Mouse (Mus musculus): ENCODE measurements around the gene Rnase11. TPM values are rescaled to one million over a fixed set of nuclear protein-coding genes. Genes with fewer than 3 reads are reported as not detected.
"Not testable (repeated sequence)": the region's sequence is repeated elsewhere in the genome, so short reads cannot be mapped to it uniquely, and the experiment has no call there.

Rnase11 gene
- total and polyA plus RNA-seq, 3 experiments, result not detected

DNA sequence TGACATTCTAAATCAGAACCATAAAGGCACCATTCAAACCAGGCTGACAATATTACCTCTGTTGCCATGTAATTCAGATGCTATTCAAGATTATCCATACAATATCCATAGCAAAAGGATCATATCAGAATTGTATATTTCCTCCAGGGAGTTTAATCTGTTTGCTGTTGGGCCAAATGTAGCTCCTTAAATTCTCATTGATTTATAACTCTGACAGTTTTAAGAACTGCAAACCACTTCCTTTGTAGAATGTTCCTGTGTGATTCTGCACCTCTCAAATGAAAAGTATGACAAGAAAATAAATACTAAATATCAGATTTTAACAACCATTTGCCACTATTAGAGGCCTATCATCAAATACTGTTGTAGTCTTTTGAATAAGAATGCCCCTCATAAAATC lies 34.2 kb downstream of the Rnase11 start:
- Histone ChIP-seq H3K9ac (ENCODE audit: control insufficient read depth, low read depth, low read length, poor library complexity, severe bottlenecking) (no peak overlapping the region), H3K79me2 (ENCODE audit: control insufficient read depth, insufficient read depth, low read length, poor library complexity) (no peaks in the 10 kb centered on the region), H3K9me3 (replicated peaks; ENCODE audit: insufficient read depth, low read length) (no peaks in the 10 kb centered on the region), H3K4me1 (ENCODE audit: control insufficient read depth in 1 of 2, insufficient read depth in 2 of 2, low read length in 2 of 2) (no peaks in the 10 kb centered on the region), H3K4me3 (ENCODE audit: control insufficient read depth in 1 of 2, insufficient read depth in 1 of 2, low read depth in 2 of 2, low read length in 2 of 2) (no peak overlapping the region), H3K27ac (ENCODE audit: control insufficient read depth, low read depth, low read length) (no peak overlapping the region), H3K27me3 (ENCODE audit: control insufficient read depth in 1 of 2, insufficient read depth in 2 of 2, low read length in 2 of 2) (no peaks in the 10 kb centered on the region), H3K36me3 (ENCODE audit: control insufficient read depth in 1 of 2, insufficient read depth in 2 of 2, low read length in 2 of 2) (no peaks in the 10 kb centered on the region)
- TF ChIP-seq EP300 (IDR thresholded peaks at IDR 0.05; ENCODE audit: low read depth in 1 of 2, low read length in 2 of 2) (no peak), E2F4 (IDR thresholded peaks at IDR 0.05; ENCODE audit: borderline replicate concordance, low read depth, low read length) (no peak), ETS1 (IDR thresholded peaks at IDR 0.05; ENCODE audit: low read depth, low read length) (no peak), NRF1 (IDR thresholded peaks at IDR 0.05; ENCODE audit: insufficient read depth, low read depth, low read length, poor library complexity, severe bottlenecking) (no peak), NELFE (IDR thresholded peaks at IDR 0.05; ENCODE audit: low read depth, low read length) (no peak), MAX (IDR thresholded peaks at IDR 0.05; ENCODE audit: low read length) (no peak), MYC (IDR thresholded peaks at IDR 0.05; ENCODE audit: low read depth, low read length) (no peak), GABPA (IDR thresholded peaks at IDR 0.05; ENCODE audit: low read depth, low read length) (no peak), ZKSCAN1 (IDR thresholded peaks at IDR 0.05; ENCODE audit: low read depth, low read length) (no peak), KAT2A (conservative IDR thresholded peaks at IDR 0.05; ENCODE audit: low read depth, low read length) (no peak), SIN3A (IDR thresholded peaks at IDR 0.05; ENCODE audit: low read length) (no peak), MXI1 (IDR thresholded peaks at IDR 0.05; ENCODE audit: low read depth, low read length) (no peak), BHLHE40 (IDR thresholded peaks at IDR 0.05; ENCODE audit: borderline replicate concordance, low read depth, low read length) (no peak), ZNF384 (IDR thresholded peaks at IDR 0.05; ENCODE audit: low read depth, low read length) (no peak), JUND (IDR thresholded peaks at IDR 0.05; ENCODE audit: low read depth, low read length) (no peak)
- DNase-seq (ENCODE audit: low read depth, low spot score), result no peak

- H3K36me3 ChIP-seq (ENCODE audit: control insufficient read depth in 1 of 2, insufficient read depth in 2 of 2, low read length in 2 of 2); H3K4me1 ChIP-seq (ENCODE audit: control insufficient read depth in 1 of 2, insufficient read depth in 2 of 2, low read length in 2 of 2); H3K9me3 ChIP-seq (replicated peaks; ENCODE audit: insufficient read depth, low read length); H3K79me2 ChIP-seq (ENCODE audit: control insufficient read depth, insufficient read depth, low read length, poor library complexity); H3K4me3 ChIP-seq (ENCODE audit: control insufficient read depth in 1 of 2, insufficient read depth in 1 of 2, low read depth in 2 of 2, low read length in 2 of 2); H3K27me3 ChIP-seq (ENCODE audit: control insufficient read depth in 1 of 2, insufficient read depth in 2 of 2, low read length in 2 of 2); H3K27ac ChIP-seq (ENCODE audit: control insufficient read depth, low read depth, low read length); DNase-seq (ENCODE audit: low read depth, low spot score); H3K9ac ChIP-seq (ENCODE audit: control insufficient read depth, low read depth, low read length, poor library complexity, severe bottlenecking): not testable (repeated sequence)
Measured at GRCm38 (mm10) chr14:51014724-51015123, 35.2 kb downstream of the Rnase11 start.

DNA sequence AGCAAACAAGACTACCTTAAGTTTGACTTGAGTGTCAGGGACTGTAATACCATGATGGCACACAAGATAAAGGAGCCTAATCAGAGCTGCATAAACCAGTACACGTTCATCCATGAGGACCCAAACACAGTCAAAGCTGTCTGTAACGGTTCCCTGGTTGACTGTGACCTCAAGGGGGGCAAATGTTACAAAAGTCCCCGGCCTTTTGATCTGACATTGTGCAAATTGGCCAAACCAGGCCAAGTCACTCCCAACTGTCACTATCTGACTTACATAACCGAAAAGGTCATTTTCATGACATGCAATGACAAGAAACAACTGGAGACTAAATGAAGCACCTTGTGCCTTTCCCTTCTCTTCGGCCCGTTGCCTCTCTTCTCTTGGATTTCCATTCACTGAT lies 40.4 kb downstream of the Rnase11 start:
- no peak for DNase-seq (ENCODE audit: low read depth, low spot score)
- Histone ChIP-seq H3K9me3 (replicated peaks; ENCODE audit: insufficient read depth, low read length) (no peaks in the 10 kb centered on the region), H3K4me1 (ENCODE audit: control insufficient read depth in 1 of 2, insufficient read depth in 2 of 2, low read length in 2 of 2) (no peaks in the 10 kb centered on the region)

More for the DNA sequence above, 40.4 kb downstream of the Rnase11 start:
- Histone ChIP-seq H3K36me3 (ENCODE audit: control insufficient read depth in 1 of 2, insufficient read depth in 2 of 2, low read length in 2 of 2) (no peaks in the 10 kb centered on the region), H3K27ac (ENCODE audit: control insufficient read depth, low read depth, low read length) (no peak overlapping the region), H3K4me3 (ENCODE audit: control insufficient read depth in 1 of 2, insufficient read depth in 1 of 2, low read depth in 2 of 2, low read length in 2 of 2) (no peak overlapping the region), H3K9ac (ENCODE audit: control insufficient read depth, low read depth, low read length, poor library complexity, severe bottlenecking) (no peak overlapping the region), H3K79me2 (ENCODE audit: control insufficient read depth, insufficient read depth, low read length, poor library complexity) (no peaks in the 10 kb centered on the region), H3K27me3 (ENCODE audit: control insufficient read depth in 1 of 2, insufficient read depth in 2 of 2, low read length in 2 of 2) (no peaks in the 10 kb centered on the region)
- no peak for TF ChIP-seq CHD1 (IDR thresholded peaks at IDR 0.05; ENCODE audit: low read depth, low read length)
- TF ChIP-seq GABPA (IDR thresholded peaks at IDR 0.05; ENCODE audit: low read depth, low read length), result no peak
- no peak for TF ChIP-seq TAL1 (IDR thresholded peaks at IDR 0.05; ENCODE audit: low read length)
- no peak for TF ChIP-seq POLR2AphosphoS5 (IDR thresholded peaks at IDR 0.05; ENCODE audit: borderline replicate concordance, low read depth, low read length)
- TF ChIP-seq ZMIZ1 (IDR thresholded peaks at IDR 0.05; ENCODE audit: low read depth, low read length), result no peak
- no peak for TF ChIP-seq UBTF (IDR thresholded peaks at IDR 0.05; ENCODE audit: borderline replicate concordance, insufficient read depth, low read depth, low read length)
- TF ChIP-seq USF2 (IDR thresholded peaks at IDR 0.05; ENCODE audit: borderline replicate concordance in 1 of 2, insufficient read depth in 1 of 2, low read depth in 1 of 2, low read length in 2 of 2), result no peak
- no peak for TF ChIP-seq MXI1 (IDR thresholded peaks at IDR 0.05; ENCODE audit: low read depth, low read length)
- TF ChIP-seq MAZ (IDR thresholded peaks at IDR 0.05; ENCODE audit: low read depth, low read length), result no peak

All from MEL (cell line).